Mouse (Mus musculus): Measurements from ENCODE around the gene Cfap36. TPM values are rescaled to one million over a fixed set of nuclear protein-coding genes. Genes with fewer than 3 reads are reported as not detected.

Gene Cfap36
- polyA plus RNA-seq, 1 experiment: 308 TPM

- Histone ChIP-seq H3K27ac (ENCODE audit: insufficient read depth, low read depth, low read length) (no peak overlapping the region), H3K4me3 (ENCODE audit: insufficient read depth, low read depth, low read length) (no peak overlapping the region), H3K4me1 (ENCODE audit: control insufficient read depth, insufficient read depth, low read length) (peaks cover 4% of the 10 kb centered on the region; the same call in 1 of the 2 replicates)
- TF ChIP-seq POLR2A (IDR thresholded peaks at IDR 0.05; ENCODE audit: insufficient read depth, low read depth, low read length) (no peak), CTCF (IDR thresholded peaks at IDR 0.05; ENCODE audit: insufficient read depth, low read depth, low read length) (no peak)
- 49% methylated on average over 4 of the region's 4 CpGs for WGBS
Measured at GRCm38 (mm10) chr11:29241961-29242360, 5.2 kb downstream of the Cfap36 start.

GRCm38 (mm10) chr11:29239353-29239752 is 7.9 kb downstream of the Cfap36 start:
- WGBS: 98% methylated on average over 1 of the region's 1 CpGs
- TF ChIP-seq POLR2A (IDR thresholded peaks at IDR 0.05; ENCODE audit: insufficient read depth, low read depth, low read length): no peak
- TF ChIP-seq CTCF (IDR thresholded peaks at IDR 0.05; ENCODE audit: insufficient read depth, low read depth, low read length): no peak
- no peak overlapping the region for H3K27ac ChIP-seq (ENCODE audit: insufficient read depth, low read depth, low read length)
- no peak overlapping the region for H3K4me3 ChIP-seq (ENCODE audit: insufficient read depth, low read depth, low read length)
- H3K4me1 ChIP-seq (ENCODE audit: control insufficient read depth, insufficient read depth, low read length): peaks cover 4% of the 10 kb centered on the region; the same call in 1 of the 2 replicates

GRCm38 (mm10) chr11:29238551-29238950 is 8.7 kb downstream of the Cfap36 start:
- Histone ChIP-seq H3K4me1 (ENCODE audit: control insufficient read depth, insufficient read depth, low read length) (peaks cover 2% of the 10 kb centered on the region; the same call in 1 of the 2 replicates), H3K27ac (ENCODE audit: insufficient read depth, low read depth, low read length) (no peak overlapping the region), H3K4me3 (ENCODE audit: insufficient read depth, low read depth, low read length) (no peak overlapping the region)
- no peak for TF ChIP-seq POLR2A (IDR thresholded peaks at IDR 0.05; ENCODE audit: insufficient read depth, low read depth, low read length)
- no peak for TF ChIP-seq CTCF (IDR thresholded peaks at IDR 0.05; ENCODE audit: insufficient read depth, low read depth, low read length)
- WGBS: 88% methylated on average over 3 of the region's 3 CpGs

DNA sequence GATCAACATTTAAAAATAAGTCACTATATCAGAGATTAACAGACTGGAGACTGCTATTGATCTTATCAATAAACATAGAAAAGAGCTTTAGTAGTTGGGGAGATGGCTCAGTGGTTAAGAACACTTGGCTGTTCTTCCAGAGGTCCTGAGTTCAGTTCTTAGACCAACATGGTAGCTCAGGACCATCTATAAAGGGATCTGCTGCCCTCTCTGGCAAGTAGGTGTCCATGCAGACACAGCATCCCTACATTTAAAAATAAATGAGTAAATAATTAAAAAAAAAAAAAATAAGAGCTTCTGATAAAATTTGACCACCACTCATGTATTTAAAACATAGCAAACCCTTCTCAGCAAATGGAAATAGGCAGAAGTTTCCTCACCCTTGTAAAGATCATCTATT is 9.2 kb downstream of the Cfap36 start:
- no peak for TF ChIP-seq CTCF (IDR thresholded peaks at IDR 0.05; ENCODE audit: insufficient read depth, low read depth, low read length)
- no peak for TF ChIP-seq POLR2A (IDR thresholded peaks at IDR 0.05; ENCODE audit: insufficient read depth, low read depth, low read length)
- Histone ChIP-seq H3K27ac (ENCODE audit: insufficient read depth, low read depth, low read length) (no peak overlapping the region), H3K4me3 (ENCODE audit: insufficient read depth, low read depth, low read length) (no peak overlapping the region), H3K4me1 (ENCODE audit: control insufficient read depth, insufficient read depth, low read length) (no peaks in the 10 kb centered on the region)

GRCm38 (mm10) chr11:29237364-29237763 is 9.8 kb downstream of the Cfap36 start:
- TF ChIP-seq CTCF (IDR thresholded peaks at IDR 0.05; ENCODE audit: insufficient read depth, low read depth, low read length): no peak
- TF ChIP-seq POLR2A (IDR thresholded peaks at IDR 0.05; ENCODE audit: insufficient read depth, low read depth, low read length): no peak
- Histone ChIP-seq H3K4me3 (ENCODE audit: insufficient read depth, low read depth, low read length) (no peak overlapping the region), H3K4me1 (ENCODE audit: control insufficient read depth, insufficient read depth, low read length) (no peaks in the 10 kb centered on the region), H3K27ac (ENCODE audit: insufficient read depth, low read depth, low read length) (no peak overlapping the region)

DNA sequence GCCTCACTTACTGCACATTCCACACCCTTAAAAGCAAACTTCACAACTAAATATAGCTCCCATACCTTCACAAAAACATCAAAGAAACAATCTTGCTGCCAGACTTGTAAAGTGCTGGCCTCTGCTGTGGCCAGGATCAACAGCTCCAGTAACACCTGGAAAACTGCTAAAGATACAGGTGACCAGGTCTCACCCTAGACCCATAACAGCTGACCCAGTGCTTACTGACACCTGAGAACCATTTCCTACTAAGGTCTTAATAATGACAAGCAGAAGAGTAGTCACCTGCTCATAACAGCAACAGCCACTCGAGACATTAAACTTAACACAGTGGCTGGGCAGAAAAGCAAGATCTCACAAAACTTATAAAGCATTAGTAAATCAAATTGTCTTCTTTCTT is 13.6 kb downstream of the Cfap36 start:
- no peaks in the 10 kb centered on the region for H3K4me1 ChIP-seq (ENCODE audit: control insufficient read depth, insufficient read depth, low read length)
- H3K4me3 ChIP-seq (ENCODE audit: insufficient read depth, low read depth, low read length): no peak overlapping the region
- no peak overlapping the region for H3K27ac ChIP-seq (ENCODE audit: insufficient read depth, low read depth, low read length)
- TF ChIP-seq CTCF (IDR thresholded peaks at IDR 0.05; ENCODE audit: insufficient read depth, low read depth, low read length) (no peak), POLR2A (IDR thresholded peaks at IDR 0.05; ENCODE audit: insufficient read depth, low read depth, low read length) (no peak)
- 80% methylated on average over 1 of the region's 1 CpGs for WGBS

- Histone ChIP-seq H3K4me1 (ENCODE audit: control insufficient read depth, insufficient read depth, low read length) (peaks cover 2% of the 10 kb centered on the region; the same call in 1 of the 2 replicates), H3K4me3 (ENCODE audit: insufficient read depth, low read depth, low read length) (no peak overlapping the region), H3K27ac (ENCODE audit: insufficient read depth, low read depth, low read length) (no peak overlapping the region)
- 93% methylated on average over 2 of the region's 2 CpGs for WGBS
- no peak for TF ChIP-seq POLR2A (IDR thresholded peaks at IDR 0.05; ENCODE audit: insufficient read depth, low read depth, low read length)
Measured at GRCm38 (mm10) chr11:29228957-29229356, 18.3 kb downstream of the Cfap36 start.

DNA sequence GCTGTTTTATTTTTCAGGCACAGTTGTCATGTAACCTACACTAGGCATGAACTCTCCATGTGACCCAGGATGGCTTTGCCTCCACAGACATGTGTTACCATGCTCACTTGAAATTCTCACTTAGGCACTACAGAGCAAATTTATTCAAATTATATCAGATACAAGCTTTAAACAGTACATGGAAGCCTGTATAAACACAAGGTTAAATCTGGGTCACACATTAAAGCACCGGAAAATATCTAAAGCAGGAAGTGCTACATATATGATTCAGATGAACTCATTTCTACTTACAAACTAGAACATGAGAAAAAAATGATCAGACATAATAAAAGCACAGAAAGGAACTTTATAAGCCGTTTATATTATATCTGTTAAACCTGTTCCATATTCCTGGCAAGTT is 22.5 kb downstream of the Cfap36 start:
- Histone ChIP-seq H3K4me3 (ENCODE audit: insufficient read depth, low read depth, low read length) (no peak overlapping the region), H3K27ac (ENCODE audit: insufficient read depth, low read depth, low read length) (no peak overlapping the region), H3K4me1 (ENCODE audit: control insufficient read depth, insufficient read depth, low read length) (peaks cover 2% of the 10 kb centered on the region; the same call in 1 of the 2 replicates)
- WGBS: 92% methylated on average over 2 of the region's 2 CpGs
- TF ChIP-seq CTCF (IDR thresholded peaks at IDR 0.05; ENCODE audit: insufficient read depth, low read depth, low read length) (no peak), POLR2A (IDR thresholded peaks at IDR 0.05; ENCODE audit: insufficient read depth, low read depth, low read length) (no peak)

GRCm38 (mm10) chr11:29222310-29222709 is 24.9 kb downstream of the Cfap36 start:
- peaks cover 2% of the 10 kb centered on the region; the same call in 1 of the 2 replicates for H3K4me1 ChIP-seq (ENCODE audit: control insufficient read depth, insufficient read depth, low read length)
- H3K27ac ChIP-seq (ENCODE audit: insufficient read depth, low read depth, low read length): no peak overlapping the region
- TF ChIP-seq POLR2A (IDR thresholded peaks at IDR 0.05; ENCODE audit: insufficient read depth, low read depth, low read length) (no peak), CTCF (IDR thresholded peaks at IDR 0.05; ENCODE audit: insufficient read depth, low read depth, low read length) (no peak)
- 92% methylated on average over 5 of the region's 5 CpGs for WGBS
- no peak overlapping the region for H3K4me3 ChIP-seq (ENCODE audit: insufficient read depth, low read depth, low read length)

GRCm38 (mm10) chr11:29219055-29219454 is 28.2 kb downstream of the Cfap36 start:
- no peak for TF ChIP-seq CTCF (IDR thresholded peaks at IDR 0.05; ENCODE audit: insufficient read depth, low read depth, low read length)
- TF ChIP-seq POLR2A (IDR thresholded peaks at IDR 0.05; ENCODE audit: insufficient read depth, low read depth, low read length): no peak
- Histone ChIP-seq H3K27ac (ENCODE audit: insufficient read depth, low read depth, low read length) (no peak overlapping the region), H3K4me1 (ENCODE audit: control insufficient read depth, insufficient read depth, low read length) (no peaks in the 10 kb centered on the region)

More at GRCm38 (mm10) chr11:29219055-29219454, 28.2 kb downstream of the Cfap36 start:
- H3K4me3 ChIP-seq (ENCODE audit: insufficient read depth, low read depth, low read length): no peak overlapping the region
